Mouse (Mus musculus): ENCODE data around the gene Slc25a5. TPM values are rescaled to one million over a fixed set of nuclear protein-coding genes. Genes with fewer than 3 reads are reported as not detected.

Gene Slc25a5
- total and polyA plus RNA-seq, 3 experiments: 591 to 1,177 (median 881) TPM

GRCm38 (mm10) chrX:36752586-36752985 is 42.9 kb upstream of the Slc25a5 start:
- Histone ChIP-seq H3K9me3 (replicated peaks; ENCODE audit: low read length) (no peaks in the 10 kb centered on the region), H3K27me3 (replicated peaks) (no peaks in the 10 kb centered on the region), H3K9ac (ENCODE audit: insufficient read depth, low read depth) (no peak overlapping the region), H3K27ac (ENCODE audit: insufficient read depth, low read depth) (no peak overlapping the region), H3K79me2 (replicated peaks; ENCODE audit: control insufficient read depth, extremely low read depth, insufficient read depth, poor library complexity, severe bottlenecking) (no peaks in the 10 kb centered on the region), H3K36me3 (replicated peaks in 1 of 2; ENCODE audit: control insufficient read depth in 1 of 2, insufficient read depth in 1 of 2, low read length in 1 of 2) (no peaks in the 10 kb centered on the region), H3K4me3 (replicated peaks in 1 of 3; ENCODE audit: low read depth in 2 of 3, low read length in 2 of 3, poor library complexity in 1 of 3) (no peak overlapping the region), H3K4me2 (ENCODE audit: insufficient read depth, low read depth, poor library complexity, severe bottlenecking) (no peak overlapping the region), H3K4me1 (ENCODE audit: control insufficient read depth in 1 of 2, insufficient read depth in 2 of 2) (peaks cover 0 to 8% of the 10 kb centered on the region in 2 experiments; a peak in 1 of 4 replicates)
- in situ Hi-C loops (cut with MboI; ENCODE audit: low pct_ligation_motif_present, low pct_unique_long_range_greater_than_20kb, low sequenced_read_pairs) (loop anchor here (25.0 kb wide), 1 partner anchor 160 kb away; the partner anchor contains the start of gene Nkrf), dilution Hi-C loops (cut with MboI; ENCODE audit: extremely low pct_ligation_motif_present, extremely low pct_unique_long_range_greater_than_20kb, low sequenced_read_pairs) (no loop called here)
- TF ChIP-seq MAZ (IDR thresholded peaks at IDR 0.05; ENCODE audit: low read depth, low read length): no peak
- no peak for DNase-seq (ENCODE audit: extremely low read depth)

GRCm38 (mm10) chrX:36757796-36758472 is 37.5 kb upstream of the Slc25a5 start:
- dilution Hi-C loops (cut with MboI; ENCODE audit: extremely low pct_ligation_motif_present, extremely low pct_unique_long_range_greater_than_20kb, low sequenced_read_pairs): no loop called here
- Histone ChIP-seq H3K27me3 (replicated peaks) (no peaks in the 10 kb centered on the region), H3K9ac (ENCODE audit: insufficient read depth, low read depth) (peak overlapping the region; percentile 48; the same call in 1 of the 2 replicates), H3K4me3 (replicated peaks in 1 of 3; ENCODE audit: low read depth in 2 of 3, low read length in 2 of 3, poor library complexity in 1 of 3) (no peak overlapping the region), H3K27ac (ENCODE audit: insufficient read depth, low read depth) (peak overlapping the region; percentile 79), H3K36me3 (replicated peaks in 1 of 2; ENCODE audit: control insufficient read depth in 1 of 2, insufficient read depth in 1 of 2, low read length in 1 of 2) (no peaks in the 10 kb centered on the region), H3K9me3 (replicated peaks; ENCODE audit: low read length) (no peaks in the 10 kb centered on the region), H3K4me1 (ENCODE audit: control insufficient read depth in 1 of 2, insufficient read depth in 2 of 2) (peaks cover 4 to 33% of the 10 kb centered on the region in 2 experiments; a peak in 2 of 4 replicates), H3K79me2 (replicated peaks; ENCODE audit: control insufficient read depth, extremely low read depth, insufficient read depth, poor library complexity, severe bottlenecking) (no peaks in the 10 kb centered on the region), H3K4me2 (ENCODE audit: insufficient read depth, low read depth, poor library complexity, severe bottlenecking) (peak overlapping the region; percentile 82)
- in situ Hi-C loops (cut with MboI; ENCODE audit: low pct_ligation_motif_present, low pct_unique_long_range_greater_than_20kb, low sequenced_read_pairs): loop anchor here (25.0 kb wide), 1 partner anchor 154 kb away; the partner anchor contains the start of gene Nkrf
- TF ChIP-seq IRF4 (IDR thresholded peaks at IDR 0.05; ENCODE audit: low read depth, low read length) (0 out of 2 replicates have a peak, but pooled peaks have one; percentile 11), MAFK (IDR thresholded peaks at IDR 0.05; ENCODE audit: insufficient replicate concordance, low read length) (no peak), CHD2 (IDR thresholded peaks at IDR 0.05; ENCODE audit: low read length) (peak; percentile 19; the same call in 1 of the 2 replicates), TBP (conservative IDR thresholded peaks at IDR 0.05; ENCODE audit: low read depth, low read length) (0 out of 2 replicates have a peak, but pooled peaks have one; percentile 19), NELFE (IDR thresholded peaks at IDR 0.05; ENCODE audit: low read depth, low read length) (no peak)
- peak; percentile 65 for DNase-seq (ENCODE audit: extremely low read depth)

GRCm38 (mm10) chrX:36758566-36758965 is 36.9 kb upstream of the Slc25a5 start:
- Histone ChIP-seq H3K4me2 (ENCODE audit: insufficient read depth, low read depth, poor library complexity, severe bottlenecking) (peak overlapping the region; percentile 82), H3K36me3 (replicated peaks in 1 of 2; ENCODE audit: control insufficient read depth in 1 of 2, insufficient read depth in 1 of 2, low read length in 1 of 2) (no peaks in the 10 kb centered on the region), H3K27ac (ENCODE audit: insufficient read depth, low read depth) (peak overlapping the region; percentile 79), H3K79me2 (replicated peaks; ENCODE audit: control insufficient read depth, extremely low read depth, insufficient read depth, poor library complexity, severe bottlenecking) (no peaks in the 10 kb centered on the region), H3K9ac (ENCODE audit: insufficient read depth, low read depth) (peak overlapping the region; percentile 48; the same call in 1 of the 2 replicates), H3K4me3 (replicated peaks in 1 of 3; ENCODE audit: low read depth in 2 of 3, low read length in 2 of 3, poor library complexity in 1 of 3) (peak overlapping the region in 1 of 3 experiments; percentile 32), H3K4me1 (ENCODE audit: control insufficient read depth in 1 of 2, insufficient read depth in 2 of 2) (peaks cover 4 to 33% of the 10 kb centered on the region in 2 experiments; a peak in 2 of 4 replicates), H3K27me3 (replicated peaks) (no peaks in the 10 kb centered on the region), H3K9me3 (replicated peaks; ENCODE audit: low read length) (no peaks in the 10 kb centered on the region)
- peak; percentile 77 for DNase-seq (ENCODE audit: extremely low read depth)
- in situ Hi-C loops (cut with MboI; ENCODE audit: low pct_ligation_motif_present, low pct_unique_long_range_greater_than_20kb, low sequenced_read_pairs): loop anchor here (25.0 kb wide), 1 partner anchor 154 kb away; the partner anchor contains the start of gene Nkrf
- dilution Hi-C loops (cut with MboI; ENCODE audit: extremely low pct_ligation_motif_present, extremely low pct_unique_long_range_greater_than_20kb, low sequenced_read_pairs): no loop called here
- TF ChIP-seq POLR2AphosphoS2 (IDR thresholded peaks at IDR 0.05; ENCODE audit: low read depth, low read length) (no peak), JUN (IDR thresholded peaks at IDR 0.05; ENCODE audit: insufficient read depth, low read depth, low read length) (peak; percentile 59; the same call in 1 of the 2 replicates), MEF2A (IDR thresholded peaks at IDR 0.05; ENCODE audit: borderline replicate concordance, low read depth, low read length) (peak; percentile 16; the same call in 1 of the 2 replicates), MXI1 (IDR thresholded peaks at IDR 0.05; ENCODE audit: low read depth, low read length) (peak; percentile 51; the same call in 1 of the 2 replicates), USF1 (IDR thresholded peaks at IDR 0.05; ENCODE audit: low read depth, low read length) (no peak), CHD2 (IDR thresholded peaks at IDR 0.05; ENCODE audit: low read length) (0 out of 2 replicates have a peak, but pooled peaks have one; percentile 35), BHLHE40 (IDR thresholded peaks at IDR 0.05; ENCODE audit: low read depth, low read length) (peak; percentile 87), ETS1 (conservative IDR thresholded peaks at IDR 0.05; ENCODE audit: low read depth, low read length) (peak; percentile 63; the same call in 1 of the 2 replicates), MYC (IDR thresholded peaks at IDR 0.05; ENCODE audit: low read depth, low read length) (0 out of 2 replicates have a peak, but pooled peaks have one; percentile 34), UBTF (IDR thresholded peaks at IDR 0.05; ENCODE audit: low read depth, low read length) (no peak), ELF1 (IDR thresholded peaks at IDR 0.05; ENCODE audit: low read depth, low read length) (peak; percentile 63), MAX (IDR thresholded peaks at IDR 0.05; ENCODE audit: low read length) (peak; percentile 44; the same call in 1 of the 2 replicates), TCF12 (IDR thresholded peaks at IDR 0.05; ENCODE audit: low read depth, low read length) (0 out of 2 replicates have a peak, but pooled peaks have one; percentile 33), MAZ (IDR thresholded peaks at IDR 0.05; ENCODE audit: low read depth, low read length) (0 out of 2 replicates have a peak, but pooled peaks have one; percentile 20), ZC3H11A (IDR thresholded peaks at IDR 0.05; ENCODE audit: low read depth, low read length) (no peak), JUND (conservative IDR thresholded peaks at IDR 0.05; ENCODE audit: low read depth, low read length) (peak; percentile 64; the same call in 1 of the 2 replicates), TBP (conservative IDR thresholded peaks at IDR 0.05; ENCODE audit: low read depth, low read length) (0 out of 2 replicates have a peak, but pooled peaks have one; percentile 40), ZMIZ1 (IDR thresholded peaks at IDR 0.05; ENCODE audit: low read depth, low read length) (no peak), IRF4 (IDR thresholded peaks at IDR 0.05; ENCODE audit: low read depth, low read length) (peak; percentile 77)

Data from CH12.LX (cell line).